Mouse (Mus musculus): ENCODE data around the gene Prkag3. TPM values are rescaled to one million over a fixed set of nuclear protein-coding genes. Genes with fewer than 3 reads are reported as not detected.
A peak's percentile ranks its signal among the peaks of the same experiment; 100 is the strongest.

The Prkag3 gene
- 0.05 and 0.20 TPM in 2 replicates for polyA plus RNA-seq (2015; fragmentation: Nextera tagmentation; extraction: Ambion mirVana)

DNA sequence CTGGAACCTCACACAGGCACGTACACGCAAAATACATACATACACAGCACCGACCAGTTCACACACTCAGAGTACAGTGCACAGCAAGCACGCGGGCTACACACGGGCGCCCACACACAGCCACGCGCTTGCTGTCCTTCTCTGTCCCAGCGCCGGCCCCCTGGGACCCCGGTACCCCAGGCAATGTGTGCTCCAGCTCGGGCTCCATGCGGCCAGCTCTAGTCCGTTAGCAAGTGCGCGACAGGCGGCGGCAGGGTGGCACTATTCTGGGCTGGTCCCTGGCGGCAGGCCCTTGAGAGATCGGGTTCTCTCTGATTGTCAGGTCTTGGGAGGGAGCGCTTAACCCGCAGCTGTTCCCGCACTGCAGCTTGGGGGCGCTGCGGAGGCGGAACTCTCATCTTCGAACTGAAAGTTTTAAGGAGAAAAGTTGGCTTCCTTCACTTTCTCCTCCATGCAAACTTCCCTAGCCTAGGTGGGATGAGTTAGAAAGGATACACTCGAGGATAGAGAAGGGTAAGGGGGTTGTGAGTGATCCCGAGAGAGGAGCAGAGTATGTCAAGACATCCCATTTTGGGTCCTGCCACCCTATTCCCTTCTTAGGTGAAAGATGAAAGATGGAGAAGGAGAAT is at the start of gene Prkag3:
Gene Prkag3 (minus strand): TSS at position 579 of the 629 bp plus-strand sequence.
- Histone ChIP-seq H3K27ac (replicated peaks) (no peak within 1 kb of the TSS), H3K27me3 (peaks cover 18% of the 10 kb centered on the region), H3K36me3 (replicated peaks) (no peaks in the 10 kb centered on the region), H3K9ac (no peak within 1 kb of the TSS), H3K4me2 (peak within 1 kb of the TSS; percentile 59), H3K9me3 (replicated peaks) (no peaks in the 10 kb centered on the region), H3K4me3 (replicated peaks) (no peak within 1 kb of the TSS), H3K4me1 (replicated peaks) (peaks cover 4% of the 10 kb centered on the region; the same call in 1 of the 2 replicates)
- WGBS (ENCODE audit: insufficient replicate concordance) = 9% methylated on average over 30 of the region's 30 CpGs
- ATAC-seq (ENCODE audit: insufficient read depth) = no peak

DNA sequence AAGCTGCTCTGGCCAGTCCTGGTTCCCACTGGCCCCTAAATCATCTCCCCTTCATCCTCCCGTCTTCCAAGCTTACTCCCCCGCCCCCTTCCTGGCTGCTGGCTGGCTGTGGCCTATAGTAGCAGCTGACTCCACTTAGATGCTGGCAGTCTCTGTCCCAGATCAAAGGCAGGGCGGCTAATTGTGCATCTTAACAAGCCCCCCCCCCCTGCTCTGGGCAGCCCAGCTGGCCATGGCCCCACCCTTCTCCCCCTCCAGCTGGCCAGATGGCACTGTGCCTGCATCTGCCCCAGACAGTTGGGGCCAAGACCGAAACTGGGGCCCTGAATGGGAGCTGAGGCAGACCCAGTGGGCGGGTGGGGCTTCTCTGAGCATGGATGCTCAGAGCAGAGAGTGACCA is 48.4 kb upstream of the Prkag3 start:
- Histone ChIP-seq H3K27ac (replicated peaks) (no peak overlapping the region), H3K4me3 (replicated peaks) (no peak overlapping the region), H3K9ac (no peak overlapping the region), H3K36me3 (replicated peaks) (no peaks in the 10 kb centered on the region), H3K27me3 (peaks cover 100% of the 10 kb centered on the region), H3K4me2 (no peak overlapping the region), H3K4me1 (replicated peaks) (0 out of 2 replicates have a peak, but pooled peaks cover 6% of the 10 kb centered on the region), H3K9me3 (replicated peaks) (no peaks in the 10 kb centered on the region)
- 21% methylated on average over 5 of the region's 5 CpGs for WGBS (ENCODE audit: insufficient replicate concordance)
- ATAC-seq (ENCODE audit: insufficient read depth) = no peak

DNA sequence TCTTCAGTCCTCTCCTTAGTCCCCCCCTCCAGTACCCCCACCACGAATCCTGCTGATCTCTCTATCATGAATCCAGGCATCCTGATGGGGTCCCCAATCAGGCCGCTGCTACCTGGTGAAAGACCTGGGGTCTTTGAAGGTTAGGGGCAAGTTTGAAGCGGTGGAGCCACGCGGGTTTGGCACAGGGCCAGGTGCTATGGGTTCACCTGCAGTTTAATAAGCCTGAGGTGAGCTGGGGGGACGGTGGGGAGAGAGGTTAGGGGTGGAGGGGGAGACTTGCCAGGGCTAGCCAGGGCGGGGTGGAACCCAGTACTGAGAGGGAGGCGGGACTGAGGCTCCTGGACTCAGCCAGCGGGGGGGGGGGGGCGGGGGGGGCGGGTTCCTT is 46.1 kb upstream of the Prkag3 start:
- Histone ChIP-seq H3K4me1 (replicated peaks) (no peaks in the 10 kb centered on the region), H3K4me2 (no peak overlapping the region), H3K9ac (no peak overlapping the region), H3K27me3 (peaks cover 100% of the 10 kb centered on the region), H3K4me3 (replicated peaks) (no peak overlapping the region), H3K36me3 (replicated peaks) (no peaks in the 10 kb centered on the region), H3K9me3 (replicated peaks) (no peaks in the 10 kb centered on the region), H3K27ac (replicated peaks) (no peak overlapping the region)
- WGBS (ENCODE audit: insufficient replicate concordance) = 1% methylated on average over 10 of the region's 11 CpGs
- ATAC-seq (ENCODE audit: insufficient read depth) = no peak

DNA sequence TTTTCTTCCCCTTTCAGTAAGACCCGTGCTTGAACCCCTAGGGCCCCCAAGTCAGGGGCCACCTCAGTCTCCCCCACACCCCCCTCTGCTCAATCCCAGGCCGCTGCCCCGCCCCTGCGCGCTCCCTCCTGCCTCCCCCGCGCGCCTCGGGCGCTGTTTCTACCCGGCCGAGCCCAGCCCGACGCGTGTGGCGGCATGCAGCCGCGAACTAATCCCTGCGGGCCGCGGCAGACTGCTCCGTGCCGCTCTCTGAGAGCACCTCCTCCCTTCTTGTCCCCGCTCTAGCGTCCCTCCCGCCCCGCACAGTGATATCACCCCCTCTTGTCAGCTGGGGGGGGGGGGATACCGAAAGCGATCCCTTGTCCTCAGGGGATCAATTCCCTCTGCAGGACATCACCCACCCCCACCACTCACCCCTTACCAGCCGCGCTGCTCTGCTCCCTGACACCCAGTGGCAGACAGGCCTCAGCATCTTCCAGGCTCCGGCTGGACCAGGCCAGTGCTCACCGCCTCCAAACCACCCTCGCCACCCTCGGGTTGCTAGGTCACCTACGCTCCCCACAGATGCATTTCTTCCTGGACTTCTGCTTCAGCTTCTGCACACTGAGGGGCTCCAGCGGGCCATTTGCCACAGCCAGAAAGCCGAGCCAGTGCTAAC is 45.6 kb upstream of the Prkag3 start:
- Histone ChIP-seq H3K9ac (no peak overlapping the region), H3K9me3 (replicated peaks) (no peaks in the 10 kb centered on the region), H3K4me2 (no peak overlapping the region), H3K36me3 (replicated peaks) (no peaks in the 10 kb centered on the region), H3K27ac (replicated peaks) (no peak overlapping the region), H3K4me1 (replicated peaks) (no peaks in the 10 kb centered on the region), H3K4me3 (replicated peaks) (no peak overlapping the region), H3K27me3 (peaks cover 100% of the 10 kb centered on the region)
- no peak for ATAC-seq (ENCODE audit: insufficient read depth)
- 1% methylated on average over 38 of the region's 38 CpGs for WGBS (ENCODE audit: insufficient replicate concordance)

DNA sequence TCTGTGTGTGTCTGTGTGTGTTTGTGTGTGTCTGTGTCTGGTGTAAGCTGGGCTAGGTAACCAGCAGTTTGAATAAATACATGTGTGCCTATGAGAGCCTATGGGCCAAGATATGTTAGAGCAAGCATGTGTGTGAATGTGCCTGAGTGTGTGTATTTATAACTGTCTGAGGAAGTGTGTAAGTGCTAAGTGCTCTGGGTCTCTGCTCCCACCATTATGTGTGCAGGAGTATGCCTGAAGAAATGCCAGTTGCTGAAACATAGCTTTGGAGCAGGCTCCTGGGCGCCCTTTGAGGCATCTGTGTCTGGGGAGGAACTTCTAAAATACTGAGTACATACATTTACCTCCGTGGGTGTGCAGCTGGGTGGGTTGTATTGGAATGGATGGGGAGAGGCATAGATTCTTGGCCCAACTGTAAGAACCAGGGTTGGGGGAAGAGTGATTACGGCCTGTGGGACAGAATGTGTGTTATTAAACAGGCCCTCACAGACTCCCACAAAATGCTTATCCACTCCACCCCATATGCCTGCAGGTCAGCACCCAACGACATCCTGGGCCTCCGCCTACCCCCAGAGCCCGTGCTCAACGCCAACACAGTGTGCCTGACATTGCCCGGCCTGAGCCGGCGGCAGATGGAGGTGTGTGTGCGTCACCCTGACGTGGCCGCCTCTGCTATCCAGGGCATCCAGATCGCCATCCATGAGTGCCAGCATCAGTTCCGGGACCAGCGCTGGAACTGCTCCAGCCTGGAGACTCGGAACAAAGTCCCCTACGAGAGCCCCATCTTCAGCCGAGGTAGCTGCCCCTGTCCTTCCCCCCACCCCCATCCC is 44.0 kb upstream of the Prkag3 start:
- no peak overlapping the region for H3K9ac ChIP-seq
- H3K36me3 ChIP-seq (replicated peaks) = no peaks in the 10 kb centered on the region
- H3K9me3 ChIP-seq (replicated peaks) = no peaks in the 10 kb centered on the region
- no peak overlapping the region for H3K4me3 ChIP-seq (replicated peaks)
- H3K27ac ChIP-seq (replicated peaks) = no peak overlapping the region
- no peaks in the 10 kb centered on the region for H3K4me1 ChIP-seq (replicated peaks)
- WGBS (ENCODE audit: insufficient replicate concordance) = 9% methylated on average over 19 of the region's 19 CpGs
- no peak overlapping the region for H3K4me2 ChIP-seq
- no peak for ATAC-seq (ENCODE audit: insufficient read depth)
- H3K27me3 ChIP-seq = peaks cover 100% of the 10 kb centered on the region

DNA sequence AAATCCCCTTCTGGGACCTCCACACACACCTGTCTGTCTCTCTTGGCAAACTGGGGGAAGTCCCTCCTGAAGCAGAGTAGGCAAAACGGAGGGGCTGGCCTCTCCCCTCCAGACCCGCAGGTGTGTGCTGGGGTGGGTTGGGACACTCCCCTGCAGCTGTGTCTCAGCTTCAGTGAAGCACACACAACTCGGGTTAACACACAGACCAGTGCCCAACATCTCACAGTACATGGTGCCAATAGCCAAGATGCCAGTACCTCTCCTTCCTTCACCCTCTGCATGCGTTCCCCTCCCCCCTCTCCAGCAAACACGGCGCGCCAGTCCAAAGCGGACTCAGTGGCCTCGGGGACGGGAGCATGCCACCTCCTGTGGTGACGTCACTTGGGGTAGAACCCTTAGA is 42.2 kb upstream of the Prkag3 start, which contains the start of gene Wnt10a:
Gene Wnt10a (plus strand): TSS at position 268 of the 400 bp plus-strand sequence.
- no peak within 1 kb of the TSS for H3K4me3 ChIP-seq (replicated peaks)
- no peaks in the 10 kb centered on the region for H3K9me3 ChIP-seq (replicated peaks)
- H3K36me3 ChIP-seq (replicated peaks) = no peaks in the 10 kb centered on the region
- no peaks in the 10 kb centered on the region for H3K4me1 ChIP-seq (replicated peaks)
- no peak within 1 kb of the TSS for H3K9ac ChIP-seq
- peaks cover 100% of the 10 kb centered on the region for H3K27me3 ChIP-seq
- no peak within 1 kb of the TSS for H3K4me2 ChIP-seq
- H3K27ac ChIP-seq (replicated peaks) = no peak within 1 kb of the TSS
- WGBS (ENCODE audit: insufficient replicate concordance) = 3% methylated on average over 11 of the region's 11 CpGs
- no peak for ATAC-seq (ENCODE audit: insufficient read depth)

DNA sequence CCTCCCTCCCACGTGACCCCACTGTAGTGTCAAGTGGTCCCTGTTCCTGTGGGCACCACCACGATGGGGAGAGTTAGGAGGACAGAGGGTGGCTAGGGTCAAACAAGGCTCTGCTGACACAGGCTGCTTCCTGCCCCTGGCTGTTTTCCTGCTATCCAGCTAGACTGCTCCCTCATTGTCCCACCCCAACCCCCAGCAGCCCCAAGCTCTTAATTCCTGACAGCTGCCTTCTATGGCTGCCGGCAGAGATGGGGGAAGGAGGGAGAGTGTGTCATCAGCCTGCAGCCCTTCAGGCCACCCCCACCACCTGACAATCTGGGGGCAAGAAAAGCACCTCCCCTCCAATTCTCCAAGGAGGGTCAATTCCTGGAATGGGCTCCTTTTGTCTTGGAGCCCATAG is 41.1 kb upstream of the Prkag3 start:
- H3K9me3 ChIP-seq (replicated peaks) = no peaks in the 10 kb centered on the region
- H3K27ac ChIP-seq (replicated peaks) = no peak overlapping the region
- no peak overlapping the region for H3K9ac ChIP-seq
- H3K4me3 ChIP-seq (replicated peaks) = no peak overlapping the region
- no peak overlapping the region for H3K4me2 ChIP-seq
- WGBS (ENCODE audit: insufficient replicate concordance) = 15% methylated on average over 3 of the region's 3 CpGs
- no peaks in the 10 kb centered on the region for H3K36me3 ChIP-seq (replicated peaks)
- H3K4me1 ChIP-seq (replicated peaks) = no peaks in the 10 kb centered on the region
- no peak for ATAC-seq (ENCODE audit: insufficient read depth)
- peaks cover 98% of the 10 kb centered on the region for H3K27me3 ChIP-seq

DNA sequence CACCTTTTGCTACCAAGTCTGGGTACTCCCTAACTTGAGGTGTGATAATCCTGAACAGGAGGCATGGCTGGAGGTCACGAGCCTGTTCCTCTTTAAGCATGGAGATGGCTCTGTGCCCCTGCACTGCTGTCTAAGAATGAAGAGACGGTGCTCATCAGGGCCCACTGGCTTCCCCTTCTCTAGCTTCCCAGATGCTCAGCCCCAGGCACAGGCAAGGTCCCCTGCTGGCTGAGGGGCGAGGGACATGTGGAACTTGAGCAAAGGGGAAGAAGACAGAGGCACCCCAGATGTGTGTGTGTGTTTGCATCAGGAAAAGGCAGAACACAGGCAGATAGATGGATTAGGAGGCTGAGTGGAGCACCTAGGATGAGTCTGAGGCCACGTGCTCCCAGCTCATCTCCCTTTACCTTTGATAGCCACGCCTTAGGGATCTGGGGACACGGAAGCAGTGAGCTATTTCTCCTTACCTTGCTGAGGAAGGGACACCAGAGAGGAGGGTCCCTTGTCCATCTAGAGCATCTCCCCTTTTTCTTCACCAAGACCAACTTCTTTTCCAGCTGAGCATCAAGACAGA is 39.7 kb upstream of the Prkag3 start:
- WGBS (ENCODE audit: insufficient replicate concordance) = 8% methylated on average over 6 of the region's 6 CpGs
- peaks cover 98% of the 10 kb centered on the region for H3K27me3 ChIP-seq

DNA sequence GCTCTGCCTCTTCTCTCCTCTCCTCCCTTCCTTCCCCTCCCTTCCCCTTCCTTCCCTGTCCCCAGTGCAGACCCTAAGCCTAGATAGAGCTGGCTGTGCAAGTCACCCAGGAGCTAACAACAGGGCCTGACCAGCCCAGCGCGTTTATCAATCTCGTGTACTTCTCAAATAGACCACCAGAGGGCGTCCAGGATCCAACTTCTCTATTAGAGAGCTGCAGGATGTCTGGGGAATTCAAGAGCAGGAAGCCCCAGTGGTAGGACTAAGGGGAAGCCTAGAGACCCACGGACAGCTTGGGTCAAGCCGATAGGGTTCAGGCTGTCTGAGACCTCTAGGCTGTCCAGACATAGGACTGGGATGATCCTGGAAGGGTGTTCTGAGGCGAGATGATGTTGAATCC is 38.8 kb upstream of the Prkag3 start:
- Histone ChIP-seq H3K27ac (replicated peaks) (no peak overlapping the region), H3K27me3 (peaks cover 98% of the 10 kb centered on the region), H3K4me2 (no peak overlapping the region), H3K4me1 (replicated peaks) (peaks cover 6% of the 10 kb centered on the region), H3K9me3 (replicated peaks) (no peaks in the 10 kb centered on the region), H3K4me3 (replicated peaks) (no peak overlapping the region), H3K36me3 (replicated peaks) (no peaks in the 10 kb centered on the region), H3K9ac (no peak overlapping the region)
- 4% methylated on average over 7 of the region's 7 CpGs for WGBS (ENCODE audit: insufficient replicate concordance)
- ATAC-seq (ENCODE audit: insufficient read depth) = no peak

More for the DNA sequence above, 39.7 kb upstream of the Prkag3 start:
- H3K4me1 ChIP-seq (replicated peaks) = peaks cover 6% of the 10 kb centered on the region
- H3K4me3 ChIP-seq (replicated peaks) = no peak overlapping the region
- no peaks in the 10 kb centered on the region for H3K36me3 ChIP-seq (replicated peaks)
- H3K9me3 ChIP-seq (replicated peaks) = no peaks in the 10 kb centered on the region
- no peak for ATAC-seq (ENCODE audit: insufficient read depth)
- no peak overlapping the region for H3K4me2 ChIP-seq
- no peak overlapping the region for H3K9ac ChIP-seq
- H3K27ac ChIP-seq (replicated peaks) = no peak overlapping the region

DNA sequence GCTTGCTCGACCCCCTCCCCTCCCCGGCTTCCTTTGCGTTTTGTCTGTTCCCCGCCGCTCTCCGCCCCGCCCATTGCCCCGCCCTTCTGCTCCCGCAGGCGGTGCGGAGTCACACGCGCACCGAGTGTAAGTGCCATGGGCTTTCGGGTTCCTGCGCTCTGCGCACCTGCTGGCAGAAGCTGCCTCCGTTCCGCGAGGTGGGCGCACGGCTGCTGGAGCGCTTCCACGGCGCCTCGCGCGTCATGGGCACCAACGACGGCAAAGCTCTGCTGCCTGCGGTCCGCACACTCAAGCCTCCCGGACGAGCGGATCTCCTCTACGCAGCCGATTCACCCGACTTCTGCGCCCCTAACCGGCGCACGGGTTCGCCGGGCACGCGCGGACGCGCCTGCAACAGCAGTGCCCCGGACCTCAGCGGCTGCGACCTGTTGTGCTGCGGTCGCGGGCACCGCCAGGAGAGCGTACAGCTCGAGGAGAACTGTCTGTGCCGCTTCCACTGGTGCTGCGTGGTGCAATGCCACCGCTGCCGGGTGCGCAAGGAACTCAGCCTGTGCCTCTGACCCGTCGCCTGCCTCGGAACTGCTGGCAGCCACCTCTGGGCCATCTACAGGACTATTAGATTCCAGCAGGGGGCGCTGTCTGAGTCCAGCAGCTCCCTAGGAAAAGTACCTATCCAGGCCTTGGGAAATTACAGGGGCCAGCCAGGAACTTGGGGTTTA is 35.2 kb upstream of the Prkag3 start:
- Histone ChIP-seq H3K4me2 (peak overlapping the region; percentile 60), H3K9me3 (replicated peaks) (no peaks in the 10 kb centered on the region), H3K9ac (no peak overlapping the region), H3K4me1 (replicated peaks) (peaks cover 11% of the 10 kb centered on the region), H3K36me3 (replicated peaks) (no peaks in the 10 kb centered on the region), H3K27ac (replicated peaks) (no peak overlapping the region), H3K4me3 (replicated peaks) (peak overlapping the region; percentile 33), H3K27me3 (peaks cover 92% of the 10 kb centered on the region)
- under 1% methylated on average over 66 of the region's 67 CpGs for WGBS (ENCODE audit: insufficient replicate concordance)
- no peak for ATAC-seq (ENCODE audit: insufficient read depth)
